Mouse (Mus musculus) intestine, embryonic 15.5 days (tissue): Measurements from ENCODE around the gene Rcbtb2. TPM values are rescaled to one million over a fixed set of nuclear protein-coding genes. Genes with fewer than 3 reads are reported as not detected.

ENCODE experiments used
- ATAC-seq: fragments of 200-750 bp; cut with Nextera tagmentation; 2 replicates; pipeline ENCODE4 v1.8.0; 2017; ENCODE audit warnings: moderate TSS enrichment, moderate library complexity
- H3K27ac ChIP-seq: fragments of 300-500 bp; sonication (generic); 2 replicates; pipeline ENCODE4 v1.5.1; 2015; ENCODE audit warnings: mild to moderate bottlenecking, inconsistent platforms
- H3K27me3 ChIP-seq: fragments of 300-500 bp; sonication (generic); replicated peaks from 2 replicates; pipeline ENCODE4 v1.6.1; 2015; ENCODE audit warnings: inconsistent platforms
- H3K36me3 ChIP-seq: fragments of 300-500 bp; sonication (generic); 2 replicates; pipeline ENCODE4 v1.6.1; 2015; ENCODE audit warnings: inconsistent platforms
- H3K4me1 ChIP-seq: fragments of 300-500 bp; sonication (generic); replicated peaks from 2 replicates; pipeline ENCODE4 v1.6.1; 2015; ENCODE audit warnings: inconsistent platforms
- H3K4me2 ChIP-seq: fragments of 300-500 bp; sonication (generic); replicated peaks from 2 replicates; pipeline ENCODE4 v1.6.1; 2015; ENCODE audit warnings: mild to moderate bottlenecking, inconsistent platforms
- H3K4me3 ChIP-seq: fragments of 300-500 bp; sonication (generic); replicated peaks from 2 replicates; pipeline ENCODE4 v1.5.1; 2015; ENCODE audit warnings: inconsistent platforms
- H3K9ac ChIP-seq: fragments of 300-500 bp; sonication (generic); 2 replicates; pipeline ENCODE4 v1.6.1; 2015; ENCODE audit warnings: inconsistent platforms
- H3K9me3 ChIP-seq: fragments of 300-500 bp; sonication (generic); 2 replicates; pipeline ENCODE4 v1.6.1; 2016; ENCODE audit warnings: inconsistent platforms
- WGBS: fragments of 180-500 bp; shearing (Covaris S2); methylation state at CpG from one replicate; pipeline ENCODE4 v1.1.7; 2015; 5-methylcytosine and 5-hydroxymethylcytosine counted together
- polyA plus RNA-seq: library from polyadenylated mRNA; unstranded; fragments of >200 nt; fragmentation: Nextera tagmentation; extraction: Ambion mirVana; gene quantifications from 2 replicates; pipeline ENCODE4 v1.2.1, GENCODE M21; 2015

The Rcbtb2 gene
- polyA plus RNA-seq, 1 experiment from 2014 or later, result 77.0 TPM

- Histone ChIP-seq H3K4me2 (no peak overlapping the region), H3K27ac (peak overlapping the region; percentile 6; the same call in 1 of the 2 replicates)
- WGBS, result 72% methylated on average over 7 of the region's 7 CpGs
Observed at GRCm38 (mm10) chr14:73117411-73118392, 5.1 kb upstream of the Rcbtb2 start.

GRCm38 (mm10) chr14:73118482-73119347 is 4.1 kb upstream of the Rcbtb2 start:
- Histone ChIP-seq H3K9ac (no peak overlapping the region), H3K4me2 (no peak overlapping the region), H3K9me3 (no peaks in the 10 kb centered on the region), H3K27me3 (no peaks in the 10 kb centered on the region), H3K4me1 (peaks cover 2% of the 10 kb centered on the region; the same call in 1 of the 2 replicates), H3K4me3 (no peak overlapping the region), H3K27ac (no peak overlapping the region), H3K36me3 (no peaks in the 10 kb centered on the region)
- WGBS, result 64% methylated on average over 14 of the region's 14 CpGs
- ATAC-seq, result no peak

More at GRCm38 (mm10) chr14:73117411-73118392, 5.1 kb upstream of the Rcbtb2 start:
- Histone ChIP-seq H3K27me3 (no peaks in the 10 kb centered on the region), H3K36me3 (no peaks in the 10 kb centered on the region), H3K9ac (no peak overlapping the region), H3K4me3 (no peak overlapping the region), H3K9me3 (no peaks in the 10 kb centered on the region), H3K4me1 (peaks cover 2% of the 10 kb centered on the region; the same call in 1 of the 2 replicates)
- 0 out of 2 replicates have a peak, but pooled peaks have one; percentile 18 for ATAC-seq

- Histone ChIP-seq H3K27ac (no peak overlapping the region), H3K4me2 (no peak overlapping the region), H3K4me1 (peaks cover 2% of the 10 kb centered on the region; the same call in 1 of the 2 replicates), H3K36me3 (no peaks in the 10 kb centered on the region), H3K9ac (no peak overlapping the region), H3K27me3 (no peaks in the 10 kb centered on the region), H3K9me3 (no peaks in the 10 kb centered on the region), H3K4me3 (no peak overlapping the region)
- ATAC-seq, result no peak
- WGBS, result 46% methylated on average over 6 of the region's 6 CpGs
Observed at GRCm38 (mm10) chr14:73119459-73119858, 3.4 kb upstream of the Rcbtb2 start.

GRCm38 (mm10) chr14:73119966-73120365 is 2.9 kb upstream of the Rcbtb2 start:
- no peak overlapping the region for H3K4me3 ChIP-seq
- H3K27me3 ChIP-seq, result no peaks in the 10 kb centered on the region
- WGBS, result 45% methylated on average over 2 of the region's 2 CpGs
- ATAC-seq, result no peak
- H3K9ac ChIP-seq, result no peak overlapping the region
- H3K4me1 ChIP-seq, result peaks cover 2% of the 10 kb centered on the region; the same call in 1 of the 2 replicates
- no peak overlapping the region for H3K4me2 ChIP-seq
- H3K36me3 ChIP-seq, result no peaks in the 10 kb centered on the region
- H3K27ac ChIP-seq, result no peak overlapping the region
- H3K9me3 ChIP-seq, result no peaks in the 10 kb centered on the region

GRCm38 (mm10) chr14:73122211-73122922 is 470 bp upstream of the Rcbtb2 start:
- WGBS, result 56% methylated on average over 4 of the region's 4 CpGs
- H3K27ac ChIP-seq, result no peak overlapping the region
- no peak for ATAC-seq

GRCm38 (mm10) chr14:73123381-73123780 is 544 bp downstream of the Rcbtb2 start:
- no peaks in the 10 kb centered on the region for H3K36me3 ChIP-seq
- no peak overlapping the region for H3K9ac ChIP-seq
- no peaks in the 10 kb centered on the region for H3K27me3 ChIP-seq
- no peak overlapping the region for H3K4me3 ChIP-seq
- H3K9me3 ChIP-seq, result no peaks in the 10 kb centered on the region
- no peak overlapping the region for H3K4me2 ChIP-seq
- H3K27ac ChIP-seq, result no peak overlapping the region
- no peak for ATAC-seq
- H3K4me1 ChIP-seq, result peaks cover 2% of the 10 kb centered on the region; the same call in 1 of the 2 replicates
- WGBS, result 89% methylated on average over 9 of the region's 9 CpGs

More at GRCm38 (mm10) chr14:73122211-73122922, 470 bp upstream of the Rcbtb2 start:
- Histone ChIP-seq H3K4me1 (peaks cover 2% of the 10 kb centered on the region; the same call in 1 of the 2 replicates), H3K9me3 (no peaks in the 10 kb centered on the region), H3K9ac (no peak overlapping the region), H3K4me3 (no peak overlapping the region), H3K27me3 (no peaks in the 10 kb centered on the region), H3K36me3 (no peaks in the 10 kb centered on the region), H3K4me2 (no peak overlapping the region)

GRCm38 (mm10) chr14:73123786-73124185 is 949 bp downstream of the Rcbtb2 start:
- no peak overlapping the region for H3K9ac ChIP-seq
- H3K4me2 ChIP-seq, result no peak overlapping the region
- no peaks in the 10 kb centered on the region for H3K27me3 ChIP-seq
- no peak overlapping the region for H3K4me3 ChIP-seq
- no peak overlapping the region for H3K27ac ChIP-seq
- ATAC-seq, result no peak
- WGBS, result 70% methylated on average over 9 of the region's 9 CpGs
- H3K36me3 ChIP-seq, result no peaks in the 10 kb centered on the region
- H3K4me1 ChIP-seq, result peaks cover 1% of the 10 kb centered on the region; the same call in 1 of the 2 replicates
- H3K9me3 ChIP-seq, result no peaks in the 10 kb centered on the region

GRCm38 (mm10) chr14:73130519-73130918 is 7.7 kb downstream of the Rcbtb2 start:
- H3K9ac ChIP-seq, result no peak overlapping the region
- no peak overlapping the region for H3K4me2 ChIP-seq
- H3K36me3 ChIP-seq, result no peaks in the 10 kb centered on the region
- H3K27me3 ChIP-seq, result no peaks in the 10 kb centered on the region
- no peaks in the 10 kb centered on the region for H3K9me3 ChIP-seq
- no peak overlapping the region for H3K4me3 ChIP-seq
- H3K4me1 ChIP-seq, result no peaks in the 10 kb centered on the region
- no peak for ATAC-seq
- 70% methylated on average over 5 of the region's 5 CpGs for WGBS
- H3K27ac ChIP-seq, result no peak overlapping the region

GRCm38 (mm10) chr14:73131856-73132410 is 9.1 kb downstream of the Rcbtb2 start:
- H3K27ac ChIP-seq, result no peak overlapping the region
- 66% methylated on average over 16 of the region's 16 CpGs for WGBS
- no peak overlapping the region for H3K4me3 ChIP-seq
- H3K36me3 ChIP-seq, result no peaks in the 10 kb centered on the region
- no peaks in the 10 kb centered on the region for H3K27me3 ChIP-seq
- H3K4me2 ChIP-seq, result no peak overlapping the region
- no peak overlapping the region for H3K9ac ChIP-seq
- ATAC-seq, result no peak
- H3K9me3 ChIP-seq, result no peaks in the 10 kb centered on the region
- no peaks in the 10 kb centered on the region for H3K4me1 ChIP-seq

- no peaks in the 10 kb centered on the region for H3K27me3 ChIP-seq
- no peak overlapping the region for H3K4me3 ChIP-seq
- H3K27ac ChIP-seq, result no peak overlapping the region
- H3K4me1 ChIP-seq, result no peaks in the 10 kb centered on the region
- H3K9ac ChIP-seq, result no peak overlapping the region
- H3K4me2 ChIP-seq, result no peak overlapping the region
- no peaks in the 10 kb centered on the region for H3K9me3 ChIP-seq
- ATAC-seq, result no peak
- 70% methylated on average over 4 of the region's 4 CpGs for WGBS
- H3K36me3 ChIP-seq, result no peaks in the 10 kb centered on the region
Observed at GRCm38 (mm10) chr14:73132731-73133130, 9.9 kb downstream of the Rcbtb2 start.

GRCm38 (mm10) chr14:73137234-73137633 is 14.4 kb downstream of the Rcbtb2 start:
- no peak overlapping the region for H3K27ac ChIP-seq
- WGBS, result 61% methylated on average over 5 of the region's 5 CpGs
- no peak for ATAC-seq

More at GRCm38 (mm10) chr14:73137234-73137633, 14.4 kb downstream of the Rcbtb2 start:
- no peaks in the 10 kb centered on the region for H3K4me1 ChIP-seq
- H3K9me3 ChIP-seq, result no peaks in the 10 kb centered on the region
- no peak overlapping the region for H3K4me2 ChIP-seq
- H3K27me3 ChIP-seq, result no peaks in the 10 kb centered on the region
- no peak overlapping the region for H3K4me3 ChIP-seq
- no peaks in the 10 kb centered on the region for H3K36me3 ChIP-seq
- H3K9ac ChIP-seq, result no peak overlapping the region
